Mouse (Mus musculus) limb, embryonic 14.5 days (tissue): ENCODE measurements around the gene Mmp24. TPM values are rescaled to one million over a fixed set of nuclear protein-coding genes. Genes with fewer than 3 reads are reported as not detected.
A peak's percentile ranks its signal among the peaks of the same experiment; 100 is the strongest.

ENCODE experiments used
- ATAC-seq: fragments of 200-750 bp; cut with Nextera tagmentation; 2 replicates; pipeline ENCODE4 v1.8.0; 2017; ENCODE audit warnings: low read depth, moderate number of reproducible peaks, moderate TSS enrichment; ENCODE audit not compliant: low FRiP score
- DNase-seq: peaks from one replicate; pipeline ENCODE4 v3.0.0-alpha.2; 2015; ENCODE audit warnings: low spot score
- H3K27ac ChIP-seq: fragments of 300-500 bp; sonication (generic); replicated peaks from 2 replicates; pipeline ENCODE4 v1.5.1; 2014; ENCODE audit warnings: low read depth, mild to moderate bottlenecking, low read length, moderate library complexity, mixed read lengths
- H3K27me3 ChIP-seq: fragments of 300-500 bp; sonication (generic); 2 replicates; pipeline ENCODE4 v1.6.1; 2014; ENCODE audit warnings: low read length, mixed read lengths; ENCODE audit not compliant: control insufficient read depth, insufficient read depth
- H3K36me3 ChIP-seq: fragments of 300-500 bp; sonication (generic); 2 replicates; pipeline ENCODE4 v1.6.1; 2014; ENCODE audit warnings: mild to moderate bottlenecking, low read length, moderate library complexity, mixed read lengths; ENCODE audit not compliant: control insufficient read depth, insufficient read depth
- H3K4me1 ChIP-seq: fragments of 300-500 bp; sonication (generic); 2 replicates; pipeline ENCODE4 v1.6.1; 2014; ENCODE audit warnings: antibody characterized with exemption, low read length, mixed read lengths; ENCODE audit not compliant: control insufficient read depth, insufficient read depth
- H3K4me2 ChIP-seq: fragments of 300-500 bp; sonication (generic); replicated peaks from 2 replicates; pipeline ENCODE4 v1.6.1; 2014; ENCODE audit warnings: low read depth, mild to moderate bottlenecking, low read length, moderate library complexity; ENCODE audit not compliant: severe bottlenecking
- H3K4me3 ChIP-seq: fragments of 300-500 bp; sonication (generic); replicated peaks from 2 replicates; pipeline ENCODE4 v1.5.1; 2014; ENCODE audit warnings: low read length
- H3K9ac ChIP-seq: fragments of 300-500 bp; sonication (generic); 2 replicates; pipeline ENCODE4 v1.6.1; 2014; ENCODE audit warnings: mild to moderate bottlenecking, low read depth, low read length, moderate library complexity; ENCODE audit not compliant: severe bottlenecking
- H3K9me3 ChIP-seq: fragments of 300-500 bp; sonication (generic); 2 replicates; pipeline ENCODE4 v1.6.1; 2016; ENCODE audit warnings: low read length; ENCODE audit not compliant: control insufficient read depth
- POLR2A ChIP-seq: fragments of 200-500 bp; IDR thresholded peaks from 2 replicates; pipeline ENCODE4 v1.8.0; 2012; ENCODE audit warnings: inconsistent platforms, mild to moderate bottlenecking, moderate library complexity, borderline replicate concordance; ENCODE audit not compliant: insufficient read depth, insufficient read length; ENCODE audit errors: extremely low read depth
- WGBS: fragments of 180-500 bp; shearing (Covaris S2); extraction: QIAGEN DNeasy Blood & Tissue Kit; methylation state at CpG from one replicate; pipeline ENCODE4 v1.1.7; 2014; 5-methylcytosine and 5-hydroxymethylcytosine counted together
- polyA plus RNA-seq, 2 experiments: library from polyadenylated mRNA; depleted of rRNA in 1 of 2; stranded (reverse) in 1 of 2; unstranded in 1 of 2; fragments of >200 nt; fragmentation: Nextera tagmentation in 1 of 2; extraction: Ambion mirVana in 1 of 2; gene quantifications; 2 replicates each; pipeline versions ENCODE4 v1.2.1 to v1.2.3; 2012 to 2014

Gene Mmp24
- polyA plus RNA-seq (2012; rRNA removed) (0.30 and 0.44 TPM in 2 replicates), polyA plus RNA-seq (2014; fragmentation: Nextera tagmentation; extraction: Ambion mirVana) (0.04 and 0.07 TPM in 2 replicates)

GRCm38 (mm10) chr2:155774927-155775684, at the start of gene Mmp24:
TSS of gene Mmp24 (plus strand) at chr2:155775342.
- H3K4me3 ChIP-seq: peak within 1 kb of the TSS; percentile 38
- TF ChIP-seq POLR2A: no peak
- peaks cover 43% of the 10 kb centered on the region for H3K27me3 ChIP-seq
- H3K4me1 ChIP-seq: 0 out of 2 replicates have a peak, but pooled peaks cover 3% of the 10 kb centered on the region
- H3K4me2 ChIP-seq: peak within 1 kb of the TSS; percentile 89
- WGBS: 5% methylated on average over 34 of the region's 100 CpGs
- no peak within 1 kb of the TSS for H3K27ac ChIP-seq
- H3K9me3 ChIP-seq: no peaks in the 10 kb centered on the region
- no peak for DNase-seq
- H3K36me3 ChIP-seq: no peaks in the 10 kb centered on the region
- no peak for ATAC-seq
- no peak within 1 kb of the TSS for H3K9ac ChIP-seq

GRCm38 (mm10) chr2:155726302-155726701, 48.8 kb upstream of the Mmp24 start:
- ATAC-seq: no peak
- no peak for DNase-seq
- TF ChIP-seq POLR2A: no peak

GRCm38 (mm10) chr2:155727764-155728395, 47.3 kb upstream of the Mmp24 start:
- H3K4me3 ChIP-seq: no peak overlapping the region

More at GRCm38 (mm10) chr2:155726302-155726701, 48.8 kb upstream of the Mmp24 start:
- Histone ChIP-seq H3K9ac (no peak overlapping the region), H3K36me3 (no peaks in the 10 kb centered on the region), H3K4me2 (no peak overlapping the region), H3K9me3 (no peaks in the 10 kb centered on the region), H3K27ac (no peak overlapping the region), H3K27me3 (no peaks in the 10 kb centered on the region), H3K4me3 (no peak overlapping the region), H3K4me1 (peaks cover 8% of the 10 kb centered on the region)
- WGBS: 90% methylated on average over 7 of the region's 7 CpGs

GRCm38 (mm10) chr2:155728742-155729141, 46.4 kb upstream of the Mmp24 start:
- Histone ChIP-seq H3K4me2 (peak overlapping the region; percentile 83), H3K9ac (peak overlapping the region; percentile 58), H3K4me1 (peaks cover 8% of the 10 kb centered on the region), H3K9me3 (no peaks in the 10 kb centered on the region), H3K4me3 (peak overlapping the region; percentile 73), H3K27me3 (no peaks in the 10 kb centered on the region), H3K36me3 (no peaks in the 10 kb centered on the region), H3K27ac (no peak overlapping the region)
- no peak for DNase-seq
- no peak for ATAC-seq
- WGBS: 5% methylated on average over 15 of the region's 15 CpGs
- TF ChIP-seq POLR2A: no peak

More at GRCm38 (mm10) chr2:155727764-155728395, 47.3 kb upstream of the Mmp24 start:
- H3K27ac ChIP-seq: no peak overlapping the region
- 0 out of 2 replicates have a peak overlapping the region, but pooled peaks have one; percentile 83 for H3K4me2 ChIP-seq
- ATAC-seq (no peak), DNase-seq (no peak)
- H3K9me3 ChIP-seq: no peaks in the 10 kb centered on the region
- no peak overlapping the region for H3K9ac ChIP-seq
- no peaks in the 10 kb centered on the region for H3K27me3 ChIP-seq
- WGBS: 71% methylated on average over 7 of the region's 7 CpGs
- no peak for TF ChIP-seq POLR2A
- no peaks in the 10 kb centered on the region for H3K36me3 ChIP-seq
- H3K4me1 ChIP-seq: peaks cover 8% of the 10 kb centered on the region

- WGBS: under 1% methylated on average over 33 of the region's 33 CpGs
- DNase-seq (peak; percentile 91), ATAC-seq (peak; percentile 89)
- peak within 1 kb of the TSS; percentile 83 for H3K4me2 ChIP-seq
- no peaks in the 10 kb centered on the region for H3K36me3 ChIP-seq
- H3K4me1 ChIP-seq: peaks cover 8% of the 10 kb centered on the region
- H3K4me3 ChIP-seq: peak within 1 kb of the TSS; percentile 73
- H3K9ac ChIP-seq: peak within 1 kb of the TSS; percentile 58
- H3K27me3 ChIP-seq: no peaks in the 10 kb centered on the region
- H3K27ac ChIP-seq: no peak within 1 kb of the TSS
- peak; percentile 54; the same call in 1 of the 2 replicates for TF ChIP-seq POLR2A
- H3K9me3 ChIP-seq: no peaks in the 10 kb centered on the region
Observed at GRCm38 (mm10) chr2:155729158-155729645, 45.9 kb upstream of the Mmp24 start, which contains the start of gene Edem2. TSS of gene Edem2 (minus strand) at chr2:155729475.
